Mouse (Mus musculus): ENCODE measurements at regions not wholly inside any gene's neighbourhood (a gene's known extent, or its start where the extent isn't known, plus 50 kb on each side); places are given as distances from the start of the nearest gene placed in this dataset.

DNA sequence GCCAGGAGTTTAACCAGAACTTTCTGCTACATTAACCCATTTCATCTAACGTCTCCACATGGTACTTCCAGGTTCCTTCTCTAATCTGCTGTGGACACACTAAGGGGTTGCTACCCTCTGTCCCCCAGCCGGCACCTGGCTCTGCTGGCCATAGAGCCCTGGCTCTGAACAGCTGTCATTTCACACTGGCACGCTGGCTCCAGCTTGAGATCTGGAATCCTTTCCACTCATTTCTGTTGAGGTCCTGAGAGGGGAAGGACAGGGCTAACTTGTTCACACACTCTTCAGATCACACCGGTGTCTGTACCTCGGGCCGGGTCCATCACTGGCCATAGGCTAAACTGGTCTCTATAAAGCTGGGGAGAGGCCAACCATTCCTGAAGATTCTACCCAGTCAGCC, 226.6 kb upstream of the Zfp637 start:
- no peak for DNase-seq (ENCODE audit: low spot score in 2 of 2)

DNA sequence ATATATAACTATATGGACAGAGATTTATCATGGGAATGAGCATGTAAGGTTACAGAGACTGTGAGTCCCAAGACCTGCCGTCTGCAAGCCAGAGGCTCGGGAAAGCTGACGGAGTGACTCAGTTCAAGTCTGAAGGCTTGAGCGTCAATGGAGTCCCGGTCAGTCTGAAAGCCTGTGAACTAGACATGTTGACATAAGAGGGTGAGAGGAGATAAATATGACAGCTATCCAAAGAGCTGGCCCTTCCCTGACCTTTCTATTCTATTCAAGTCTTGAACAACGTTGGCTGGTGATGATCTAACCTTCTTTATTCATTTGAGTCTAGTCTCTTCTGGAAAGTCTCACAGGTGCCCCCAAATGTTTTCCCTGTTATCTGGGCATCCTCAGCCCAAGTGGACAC, 223.8 kb upstream of the Zfp637 start:
- DNase-seq (ENCODE audit: low spot score in 2 of 2), result no peak

- no peak for DNase-seq (ENCODE audit: low spot score in 2 of 2)
Observed at GRCm38 (mm10) chr6:117617951-117618350, 223.0 kb upstream of the Zfp637 start.

GRCm38 (mm10) chr6:117619606-117620005, 221.4 kb upstream of the Zfp637 start:
- DNase-seq (ENCODE audit: low spot score in 2 of 2), result no peak

DNA sequence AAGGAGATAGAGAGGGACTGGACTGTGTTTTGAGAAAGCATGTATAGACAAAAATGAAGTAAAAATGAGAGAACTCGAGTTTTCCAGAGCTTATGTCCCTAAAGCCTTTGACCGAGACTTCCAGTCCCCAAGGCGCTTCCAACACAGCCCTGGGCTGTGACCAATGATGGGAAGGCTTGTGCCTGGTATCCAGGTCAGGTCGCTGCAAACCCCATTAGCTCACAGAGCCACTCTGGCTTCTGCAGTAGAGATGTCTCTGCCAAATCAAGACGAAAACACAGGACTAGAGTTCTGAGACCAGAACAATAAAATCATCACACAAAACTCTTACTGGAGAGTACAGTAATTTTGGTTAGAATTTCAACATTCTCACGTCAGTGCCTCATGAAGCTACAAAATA, 218.5 kb upstream of the Zfp637 start:
- DNase-seq (ENCODE audit: low spot score in 2 of 2), result no peak

DNA sequence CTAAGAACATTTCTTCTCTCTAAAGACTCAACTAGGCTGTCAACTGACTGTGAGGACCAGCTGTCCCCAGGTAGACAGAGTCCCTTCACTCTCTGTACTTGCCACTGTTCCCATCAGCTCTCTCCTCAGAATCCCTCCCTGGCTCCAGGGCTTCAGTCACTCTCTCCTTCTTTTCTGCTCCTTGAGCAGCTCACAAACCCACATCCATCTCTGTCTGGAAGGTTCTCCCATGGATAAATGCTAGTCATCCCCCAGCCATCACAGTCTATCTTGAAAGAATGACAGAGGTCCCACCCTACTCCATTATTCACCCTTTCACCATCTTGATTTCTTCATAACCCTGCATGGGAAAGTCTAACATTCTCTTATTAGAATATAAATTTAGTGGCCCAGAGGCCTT, 218.0 kb upstream of the Zfp637 start:
- DNase-seq (ENCODE audit: low spot score in 2 of 2), result no peak

DNA sequence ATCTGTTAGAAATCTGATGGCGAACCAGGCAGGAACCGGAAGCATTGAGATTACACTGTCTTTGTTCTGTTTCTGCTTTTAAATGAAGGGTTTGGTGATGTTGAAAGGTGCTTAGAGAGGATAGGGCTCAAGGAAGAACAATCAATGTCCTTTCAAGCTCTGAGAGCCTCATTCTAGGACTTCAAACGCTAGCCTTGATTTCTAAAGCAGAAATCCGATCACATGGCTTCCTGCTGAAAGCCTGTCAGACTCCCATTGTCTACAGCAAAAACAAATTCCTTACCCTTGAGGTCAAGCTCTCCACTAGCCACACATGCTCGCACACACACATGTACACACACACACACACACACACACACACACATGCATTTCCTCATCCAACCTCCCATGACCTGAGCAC, 215.3 kb upstream of the Zfp637 start:
- DNase-seq (ENCODE audit: low spot score in 2 of 2), result no peak

- no peak for DNase-seq (ENCODE audit: low spot score in 2 of 2)
Observed at GRCm38 (mm10) chr6:117627461-117627860, 213.5 kb upstream of the Zfp637 start.

DNA sequence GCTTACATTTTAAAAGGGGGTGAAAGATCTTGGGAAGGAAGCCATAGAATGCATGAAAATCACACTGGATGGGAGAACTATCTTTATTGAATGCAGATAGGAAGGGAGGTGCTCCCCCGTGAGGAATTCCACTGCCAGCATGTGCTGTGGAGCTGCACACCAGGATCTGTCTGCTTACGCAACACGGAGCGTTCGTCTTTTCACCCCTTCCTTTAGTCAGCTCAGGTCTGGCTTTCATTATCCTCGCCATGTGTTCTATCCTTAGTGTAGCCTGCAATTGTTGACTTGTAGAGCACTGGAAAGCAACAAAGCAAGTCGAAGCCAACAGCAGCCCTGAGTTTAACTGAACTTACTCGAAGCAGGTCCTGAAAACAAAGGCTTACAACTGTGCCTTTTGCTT, 194.4 kb upstream of the Zfp637 start:
- DNase-seq (ENCODE audit: low spot score in 2 of 2), result no peak

DNA sequence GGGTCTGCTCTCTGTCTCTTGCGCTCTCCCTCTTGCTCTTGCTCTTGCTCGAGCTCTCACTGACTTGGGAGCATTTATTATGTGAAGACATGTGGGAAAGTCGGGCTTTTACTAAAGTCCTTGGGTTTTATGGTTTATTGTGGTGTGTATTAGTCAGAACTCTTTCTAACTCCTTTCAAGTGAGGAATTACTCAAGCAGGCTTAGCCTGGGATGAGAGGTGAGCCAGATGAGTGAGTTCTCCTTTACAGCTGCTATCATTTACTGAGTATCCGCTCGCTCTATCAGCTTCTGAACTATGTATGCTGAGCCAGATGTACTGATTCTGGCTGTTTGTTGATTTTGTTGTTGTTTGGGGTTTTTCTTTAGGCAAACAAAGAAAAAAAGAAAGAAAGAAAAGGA, 190.4 kb upstream of the Zfp637 start:
- no peak for DNase-seq (ENCODE audit: low spot score in 2 of 2)

- no peak for DNase-seq (ENCODE audit: low spot score in 2 of 2)
Observed at GRCm38 (mm10) chr6:117651551-117651950, 189.4 kb upstream of the Zfp637 start.

- DNase-seq (ENCODE audit: low spot score in 2 of 2), result no peak
Observed at GRCm38 (mm10) chr6:117652012-117652411, 189.0 kb upstream of the Zfp637 start.

- no peak for DNase-seq (ENCODE audit: low spot score in 2 of 2)
Observed at GRCm38 (mm10) chr6:117652917-117653316, 188.1 kb upstream of the Zfp637 start.

DNA sequence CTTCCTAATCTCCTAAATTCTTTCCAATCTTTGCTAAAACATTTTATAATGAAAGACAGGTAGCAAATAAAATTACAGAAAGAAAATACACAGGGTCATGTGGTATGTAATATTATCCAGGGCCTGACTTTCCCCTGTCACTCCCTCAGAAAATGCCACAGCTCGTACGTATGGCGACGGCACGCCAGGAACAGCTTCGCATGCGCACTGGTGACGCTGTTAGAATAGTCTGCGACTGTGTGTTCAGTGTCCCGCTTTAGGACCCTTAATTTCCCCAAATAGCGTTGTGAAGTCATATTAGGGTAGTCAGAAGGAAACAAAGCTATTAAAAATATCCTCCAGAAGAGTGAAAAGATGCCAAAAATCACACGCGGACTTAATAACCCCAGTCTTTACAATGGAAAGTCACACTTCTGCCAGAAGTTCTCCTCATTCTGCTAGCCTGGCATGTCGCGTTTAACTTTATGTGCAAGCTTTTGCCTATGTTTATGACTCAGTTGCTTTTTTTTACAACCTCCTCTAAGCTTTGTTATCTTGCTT, 187.0 kb upstream of the Zfp637 start:
- no peak for DNase-seq (ENCODE audit: low spot score in 2 of 2)

GRCm38 (mm10) chr6:117655986-117656385, 185.0 kb upstream of the Zfp637 start:
- no peak for DNase-seq (ENCODE audit: low spot score in 2 of 2)

- DNase-seq (ENCODE audit: low spot score in 2 of 2), result peak in 1 of 2 experiments; percentile 11
Observed at GRCm38 (mm10) chr6:117660576-117660975, 180.4 kb upstream of the Zfp637 start.

DNA sequence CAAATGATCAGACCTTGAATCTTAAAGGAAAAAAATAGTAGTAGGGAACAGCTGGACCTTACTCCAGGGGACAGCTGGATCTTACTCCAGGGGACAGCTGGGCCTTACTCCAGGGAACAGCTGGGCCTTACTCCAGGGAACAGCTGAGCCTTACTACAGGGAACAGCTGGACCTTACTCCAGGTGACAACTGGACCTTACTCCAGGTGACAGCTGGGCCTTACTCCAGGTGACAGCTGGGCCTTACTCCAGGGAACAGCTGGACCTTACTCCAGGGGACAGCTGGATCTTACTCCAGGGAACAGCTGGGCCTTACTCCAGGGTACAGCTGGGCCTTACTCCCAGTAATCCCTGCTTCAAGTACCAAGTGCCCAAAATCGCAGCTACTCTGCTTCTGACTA, 178.3 kb upstream of the Zfp637 start:
- no peak for DNase-seq (ENCODE audit: low spot score in 2 of 2)

DNA sequence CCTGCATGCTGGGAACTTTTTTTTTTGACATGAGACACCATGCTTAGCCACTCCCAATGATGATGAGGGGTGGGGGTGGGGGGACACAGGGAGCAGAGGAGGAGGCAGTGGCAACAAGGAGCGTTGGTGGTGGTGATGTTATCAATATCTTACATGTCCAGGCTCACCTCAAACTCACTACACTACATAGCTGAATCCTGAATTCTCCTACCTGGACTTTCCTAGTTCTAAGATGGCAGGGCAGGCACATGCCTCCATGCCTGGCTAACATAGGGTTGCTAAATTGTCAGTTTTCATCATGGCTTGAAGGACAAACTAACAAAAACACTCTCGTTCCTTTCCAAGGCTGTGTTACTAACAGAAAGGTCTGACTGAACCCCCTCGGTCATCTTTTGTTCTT, 170.6 kb upstream of the Zfp637 start:
- no peak for DNase-seq (ENCODE audit: low spot score in 2 of 2)

DNA sequence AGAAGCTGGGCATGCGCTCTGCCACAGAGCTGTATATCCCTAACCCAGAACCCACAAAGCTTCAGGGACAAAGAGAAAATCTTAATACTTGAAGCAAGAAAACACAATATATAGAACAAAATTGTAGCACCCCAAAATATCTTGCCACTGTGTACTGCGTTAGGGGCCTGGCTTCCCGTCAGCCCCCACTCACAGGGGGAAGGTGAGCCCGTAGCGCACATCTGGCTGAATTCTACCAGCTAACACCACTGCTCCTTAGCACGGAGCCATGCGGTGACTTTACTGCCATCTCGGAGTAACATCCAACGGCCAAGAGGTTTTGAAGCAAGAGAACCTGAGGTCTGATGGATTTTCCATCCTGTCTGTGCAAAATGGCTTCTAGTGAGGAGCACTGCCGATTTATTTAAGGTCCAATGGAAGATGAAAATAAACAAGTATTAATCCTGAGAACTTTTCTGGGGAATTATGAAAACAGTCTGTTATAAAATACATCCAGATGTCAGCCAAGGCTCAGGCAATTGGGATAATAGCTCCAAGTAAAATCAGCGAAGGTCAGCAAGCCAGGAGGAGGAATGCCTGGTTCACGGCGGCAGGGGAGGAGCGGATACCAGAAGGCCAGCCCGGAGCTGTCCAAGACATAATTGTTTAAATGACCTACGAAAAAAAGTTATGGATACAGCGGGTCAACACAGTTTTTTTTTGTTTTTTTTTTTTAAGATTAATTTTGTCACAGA, 170.0 kb upstream of the Zfp637 start:
- DNase-seq (ENCODE audit: low spot score in 2 of 2), result no peak

- no peak for DNase-seq (ENCODE audit: low spot score in 2 of 2)
Observed at GRCm38 (mm10) chr6:117675059-117675800, 165.8 kb upstream of the Zfp637 start.

DNA sequence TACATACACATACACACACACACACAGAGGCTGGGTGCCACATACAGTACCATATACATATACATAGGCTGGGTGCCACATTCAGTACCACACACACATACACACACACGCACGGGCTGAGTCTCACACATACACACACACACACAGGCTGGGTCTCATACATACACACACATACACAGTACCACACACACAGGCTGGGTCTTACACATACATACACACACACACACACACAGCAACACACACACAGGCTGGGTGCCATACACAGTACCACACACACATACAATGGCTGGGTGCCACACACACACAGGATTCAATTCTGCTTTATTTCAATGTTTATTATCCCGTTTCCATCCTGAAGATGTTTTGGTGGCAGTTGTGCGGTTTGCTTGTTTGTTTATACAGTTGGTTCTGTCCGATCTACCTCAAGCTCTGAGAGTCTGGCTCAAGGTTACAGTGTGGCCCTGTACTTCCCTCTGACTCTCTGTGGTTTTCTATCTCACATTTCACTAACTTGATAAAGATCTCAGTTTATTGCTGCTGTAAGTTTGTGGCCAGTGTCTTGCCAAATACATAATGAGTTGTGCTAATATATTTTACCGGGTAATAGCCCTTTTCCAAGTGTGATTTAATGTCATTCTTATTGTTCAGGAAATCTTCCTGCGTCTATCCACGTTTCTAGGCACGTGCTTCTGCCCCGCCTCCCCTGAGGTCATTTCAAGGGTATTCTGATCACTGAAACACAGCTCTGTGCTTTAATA, 164.7 kb upstream of the Zfp637 start:
- DNase-seq (ENCODE audit: low spot score in 2 of 2), result no peak

GRCm38 (mm10) chr6:117677062-117677461, 163.9 kb upstream of the Zfp637 start:
- DNase-seq (ENCODE audit: low spot score in 2 of 2), result no peak
